Mouse (Mus musculus): ENCODE measurements around the gene Sapcd1.
A peak's percentile ranks its signal among the peaks of the same experiment; 100 is the strongest.

The Sapcd1 gene

GRCm38 (mm10) chr17:35029691-35030532, 2.1 kb upstream of the Sapcd1 start:
- DNase-seq (ENCODE audit: low spot score in 2 of 2): no peak

- DNase-seq (ENCODE audit: low spot score in 2 of 2): no peak
Observed at GRCm38 (mm10) chr17:35028315-35028714, 499 bp upstream of the Sapcd1 start.

DNA sequence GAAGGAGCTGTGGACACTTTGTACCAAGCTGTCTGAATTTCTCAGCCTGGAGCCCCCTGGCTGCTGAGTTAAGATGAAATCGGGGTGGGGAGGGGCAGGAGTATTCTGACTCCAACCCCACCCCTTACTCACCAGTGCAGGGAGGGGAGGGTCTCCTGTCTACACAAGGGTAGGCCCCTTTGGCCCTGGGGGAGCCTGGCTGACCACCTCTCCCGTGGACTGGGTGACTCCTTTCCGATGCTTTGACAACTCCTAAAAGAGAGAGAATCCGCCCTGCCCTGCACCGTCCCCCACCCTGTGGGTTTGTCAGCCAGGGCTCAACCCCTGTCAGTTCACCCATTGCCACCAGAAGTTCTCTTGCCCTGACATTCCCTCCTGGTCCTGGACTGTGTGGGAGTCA, 1.6 kb downstream of the Sapcd1 start:
- DNase-seq (ENCODE audit: low spot score in 2 of 2): no peak

DNA sequence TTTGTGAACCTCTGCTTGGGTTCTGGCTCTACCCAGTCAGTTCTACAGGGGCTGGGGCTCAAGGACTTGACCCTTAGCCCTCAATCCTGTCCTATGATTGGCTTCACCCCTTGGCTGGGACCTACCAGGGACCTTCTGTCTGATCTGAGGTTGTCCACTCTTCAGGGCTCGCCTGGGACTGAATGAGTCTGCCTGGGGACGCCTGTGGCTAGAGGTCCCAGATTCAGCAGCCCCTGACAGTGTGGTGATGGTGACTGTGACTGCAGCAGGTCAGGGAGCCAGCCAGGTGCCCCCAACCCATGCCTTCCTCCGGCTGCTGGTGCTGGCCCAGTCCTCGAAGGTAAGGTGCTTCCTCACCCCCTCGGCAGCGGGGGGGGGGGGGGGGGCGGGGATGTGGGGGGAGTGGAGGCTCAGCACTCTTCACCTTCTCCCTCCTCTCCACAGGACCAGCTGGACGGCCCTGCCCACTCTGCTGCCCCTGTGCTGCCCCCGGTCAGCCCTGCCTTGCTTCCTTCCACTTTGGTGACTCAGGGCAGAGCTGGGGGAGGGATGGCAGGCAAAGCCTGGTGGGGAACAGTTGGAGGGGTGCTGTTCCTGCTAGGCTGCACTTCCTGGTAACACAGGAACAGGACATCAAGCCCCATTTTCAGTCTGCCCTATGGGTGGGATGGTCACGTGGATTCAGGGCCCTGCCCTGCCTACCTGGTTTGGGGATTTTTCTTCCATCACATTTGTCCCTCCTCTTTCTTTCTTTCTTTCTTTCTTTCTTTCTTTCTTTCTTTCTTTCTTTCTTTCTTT, 2.9 kb downstream of the Sapcd1 start:
- no peak for DNase-seq (ENCODE audit: low spot score in 2 of 2)

- no peak for DNase-seq (ENCODE audit: low spot score in 2 of 2)
Observed at GRCm38 (mm10) chr17:35024261-35024660, 3.6 kb downstream of the Sapcd1 start.

GRCm38 (mm10) chr17:35023756-35024155, 4.1 kb downstream of the Sapcd1 start:
- no peak for DNase-seq (ENCODE audit: low spot score in 2 of 2)

DNA sequence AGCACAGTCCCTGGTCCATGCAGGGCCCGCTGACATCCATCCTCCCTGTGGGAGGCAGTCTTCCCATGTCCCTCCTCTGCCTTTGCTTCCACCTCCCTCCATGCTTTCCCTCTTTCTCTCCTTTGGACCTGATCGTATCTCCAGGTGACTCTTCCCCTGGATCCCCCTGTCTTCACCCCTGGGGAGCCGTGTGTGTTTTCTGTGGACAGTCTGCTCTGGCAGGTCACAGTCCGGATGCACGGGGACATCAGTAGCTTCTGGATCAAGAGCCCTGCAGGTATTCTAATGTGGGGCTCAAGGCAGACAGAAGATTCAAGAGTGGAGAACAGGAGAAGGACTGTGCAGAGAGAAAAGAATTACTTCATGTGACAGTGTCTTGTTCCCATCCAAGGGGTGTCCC, 4.6 kb downstream of the Sapcd1 start:
- no peak for DNase-seq (ENCODE audit: low spot score in 2 of 2)

DNA sequence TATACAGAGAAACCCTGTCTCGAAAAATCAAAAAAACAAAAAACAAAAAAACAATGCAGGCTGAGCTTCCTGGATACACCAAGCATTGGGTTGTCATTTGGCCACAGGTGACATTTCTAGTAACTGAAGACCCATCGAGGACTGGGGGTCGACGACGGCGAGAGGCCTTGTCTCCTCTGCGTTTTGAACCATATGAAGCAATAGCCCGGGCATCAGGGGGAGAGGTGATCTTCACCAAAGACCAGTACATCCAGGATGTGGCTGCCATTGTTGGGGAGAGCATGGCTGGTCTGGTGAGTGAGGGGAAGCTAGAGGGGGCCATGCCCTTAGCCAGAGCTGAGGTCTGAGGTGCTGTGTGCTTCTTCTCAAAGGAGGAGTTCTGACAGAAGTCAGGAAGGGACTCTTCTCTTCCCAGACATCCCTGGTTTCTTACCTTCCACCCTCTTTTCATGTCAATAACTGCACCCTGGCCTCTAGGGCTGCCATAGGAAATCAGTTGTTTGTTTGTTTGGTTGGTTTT, 5.2 kb downstream of the Sapcd1 start:
- DNase-seq (ENCODE audit: low spot score in 2 of 2): no peak

DNA sequence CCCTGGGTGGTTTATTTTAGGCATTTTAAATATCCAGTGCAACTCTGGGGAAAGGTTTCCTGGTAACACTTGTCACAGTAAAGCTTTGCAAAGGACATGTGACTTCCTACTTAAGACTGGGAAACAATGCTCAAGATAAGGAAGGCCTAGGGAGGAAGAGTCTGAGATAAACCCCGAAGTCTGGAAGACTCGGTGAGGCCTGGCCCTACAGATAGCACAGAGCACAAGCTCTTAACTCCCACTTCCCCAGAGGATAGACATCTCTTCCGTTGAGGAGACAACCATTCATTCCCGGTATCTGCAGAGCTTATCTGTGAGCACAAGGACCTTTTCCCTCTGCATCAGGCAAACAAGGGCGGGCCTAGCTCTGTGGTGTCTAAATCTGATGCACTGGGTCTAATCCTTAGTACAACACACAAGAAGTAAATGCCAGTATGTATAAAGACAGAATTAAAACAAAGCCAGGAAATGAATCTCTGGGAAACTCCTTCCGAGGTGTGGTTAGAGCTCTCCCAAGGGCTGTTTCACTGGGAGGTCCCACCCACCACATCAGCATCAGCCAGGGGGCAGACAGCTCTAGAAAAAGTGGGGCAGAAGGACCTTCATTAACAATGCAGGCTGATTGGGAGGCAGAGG, 5.9 kb downstream of the Sapcd1 start:
- no peak for DNase-seq (ENCODE audit: low spot score in 2 of 2)

DNA sequence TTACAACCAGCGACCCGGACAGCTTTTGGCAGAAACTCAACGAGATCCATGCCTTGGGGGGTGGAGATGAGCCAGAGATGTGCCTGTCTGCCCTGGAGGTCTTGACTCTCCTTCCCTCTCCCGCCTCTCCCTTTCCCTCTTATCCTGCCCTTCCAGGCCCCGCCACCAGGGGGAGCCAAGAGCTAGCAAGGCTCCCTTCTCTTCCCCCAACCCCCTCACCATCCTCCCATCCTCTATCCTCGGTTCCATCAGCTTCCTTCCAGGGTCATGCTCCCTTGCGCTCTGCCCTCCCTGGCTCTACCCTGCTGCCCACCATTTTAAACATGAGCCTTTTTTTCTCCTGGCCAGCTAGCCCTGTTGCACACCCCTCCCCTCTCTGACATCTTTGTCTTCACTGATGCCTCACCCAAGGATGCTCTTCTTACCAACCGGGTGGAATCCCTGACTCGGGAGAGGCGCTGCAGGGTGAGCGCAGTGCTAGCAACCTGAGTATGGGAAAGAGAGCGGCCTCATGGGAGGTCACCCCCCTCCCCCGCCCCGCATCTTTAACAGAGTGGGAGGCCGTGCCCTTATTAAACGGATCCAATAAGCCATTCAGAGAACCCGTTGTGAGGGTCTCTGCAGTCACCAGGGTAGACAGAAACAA, 6.5 kb downstream of the Sapcd1 start:
- peak; percentile 83 to 92 for DNase-seq (ENCODE audit: low spot score in 2 of 2)

DNA sequence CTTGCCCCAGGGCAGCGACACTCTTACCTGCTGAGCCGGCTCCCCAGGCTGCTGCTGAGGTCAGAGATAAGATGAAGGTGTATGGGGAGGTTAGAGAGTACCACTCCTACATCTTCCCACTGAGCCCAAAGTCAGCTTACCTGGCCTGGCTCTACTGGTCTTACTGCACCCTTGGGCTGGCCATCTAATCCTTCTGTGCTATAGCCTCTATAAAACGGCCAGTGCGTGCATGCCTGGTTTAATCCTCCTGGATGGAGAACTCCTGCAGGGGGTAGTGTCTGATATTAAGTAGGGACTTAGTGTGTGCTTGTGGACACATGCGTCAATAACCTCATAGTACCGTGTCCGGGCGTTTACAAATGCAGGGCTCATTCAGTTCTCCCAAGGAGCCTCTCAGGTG, 7.3 kb downstream of the Sapcd1 start:
- no peak for DNase-seq (ENCODE audit: low spot score in 2 of 2)

- no peak for DNase-seq (ENCODE audit: low spot score in 2 of 2)
Observed at GRCm38 (mm10) chr17:35019894-35020293, 7.9 kb downstream of the Sapcd1 start.

DNA sequence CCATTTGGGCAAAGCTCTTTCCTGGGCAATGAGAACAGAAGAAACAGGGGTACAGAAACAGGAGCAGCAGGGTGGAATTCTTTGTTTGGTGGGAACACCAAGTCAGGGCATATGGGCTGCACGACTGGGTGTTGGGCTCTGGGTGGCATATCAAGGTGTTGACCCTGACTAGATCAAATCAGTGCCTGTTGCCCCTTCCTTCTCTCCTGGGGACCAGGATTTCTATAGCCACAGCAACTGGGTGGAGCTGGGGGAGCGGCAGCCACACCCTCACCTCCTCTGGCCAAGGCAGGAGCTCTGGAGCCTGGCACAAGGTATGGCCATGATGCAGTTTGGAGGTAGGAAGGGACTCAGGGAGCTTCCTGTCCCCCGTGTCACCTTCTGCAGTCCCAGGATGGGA, 9.6 kb downstream of the Sapcd1 start:
- DNase-seq (ENCODE audit: low spot score in 2 of 2): no peak

- no peak for DNase-seq (ENCODE audit: low spot score in 2 of 2)
Observed at GRCm38 (mm10) chr17:35017706-35018030, 10.1 kb downstream of the Sapcd1 start.

DNA sequence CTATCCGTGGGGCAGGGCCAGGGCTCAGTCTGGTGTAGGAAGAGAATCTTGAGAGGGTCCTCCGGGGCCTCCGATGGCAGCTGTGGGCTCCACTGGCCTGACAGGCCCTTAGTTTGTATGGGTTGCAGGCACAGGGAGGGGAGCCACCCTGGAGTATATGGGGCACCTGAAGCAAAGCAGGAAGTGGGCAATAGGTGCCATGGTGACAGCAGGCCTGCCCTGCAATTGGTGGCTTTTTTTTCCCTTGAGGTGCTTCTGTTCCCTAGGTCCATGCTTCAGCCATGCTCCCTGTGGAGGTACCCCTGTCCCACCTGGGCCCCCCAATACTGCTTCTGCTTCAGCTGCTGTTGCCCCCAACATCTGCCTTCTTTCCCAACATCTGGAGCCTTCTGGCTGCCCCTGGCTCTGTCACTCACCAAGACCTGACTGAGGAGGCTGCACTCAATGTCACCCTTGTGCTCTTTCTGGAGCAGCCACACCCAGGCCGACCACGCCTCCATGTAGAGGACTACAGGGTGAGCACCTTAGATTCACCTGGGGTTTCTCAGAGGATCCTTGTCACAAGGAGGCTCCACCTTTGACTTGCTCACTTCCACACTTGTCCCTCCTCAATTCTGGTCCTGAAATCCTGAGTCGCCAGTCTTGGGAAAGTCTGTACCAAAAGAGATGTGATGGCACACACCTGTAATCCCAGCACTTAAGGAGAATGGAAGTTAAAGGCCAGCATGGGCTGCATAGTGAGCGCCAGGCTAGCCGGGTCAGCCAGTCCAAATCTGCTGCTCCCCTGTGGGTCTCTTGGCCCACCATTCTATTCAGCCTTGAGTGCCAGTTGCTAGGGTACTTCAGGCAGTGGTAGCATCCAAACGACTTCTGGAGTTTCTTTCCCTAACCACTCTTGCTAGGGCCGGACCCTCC, 10.8 kb downstream of the Sapcd1 start:
- no peak for DNase-seq (ENCODE audit: low spot score in 2 of 2)

GRCm38 (mm10) chr17:35016376-35016775, 11.4 kb downstream of the Sapcd1 start, which contains the start of gene Vwa7:
Gene Vwa7, plus strand, starts transcription at chr17:35016579.
- DNase-seq (ENCODE audit: low spot score in 2 of 2): no peak

- DNase-seq (ENCODE audit: low spot score in 2 of 2): no peak
Observed at GRCm38 (mm10) chr17:35015296-35015695, 12.5 kb downstream of the Sapcd1 start.

DNA sequence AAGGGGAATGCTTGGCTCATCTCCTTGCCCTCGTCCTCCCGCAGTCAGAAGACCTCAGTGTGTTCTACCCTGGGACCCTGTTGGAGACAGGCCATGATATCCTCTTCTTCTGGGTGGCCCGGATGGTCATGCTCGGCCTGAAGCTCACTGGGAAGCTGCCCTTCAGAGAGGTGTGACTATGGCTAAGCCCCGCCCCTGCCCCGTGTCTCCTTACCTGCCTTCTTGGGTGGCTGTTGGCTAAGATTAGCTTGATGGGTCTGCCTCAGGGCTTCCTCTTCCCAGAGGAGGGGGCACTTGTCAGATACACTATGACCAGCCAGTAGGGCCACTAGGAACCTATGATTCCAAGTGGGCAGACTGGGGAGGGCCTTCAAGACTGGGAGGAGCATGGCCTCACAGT, 14.6 kb downstream of the Sapcd1 start:
- DNase-seq (ENCODE audit: low spot score in 2 of 2): no peak

- no peak for DNase-seq (ENCODE audit: low spot score in 2 of 2)
Observed at GRCm38 (mm10) chr17:35012430-35012829, 15.4 kb downstream of the Sapcd1 start.

GRCm38 (mm10) chr17:35011440-35011839, 16.4 kb downstream of the Sapcd1 start:
- DNase-seq (ENCODE audit: low spot score in 2 of 2): no peak

- DNase-seq (ENCODE audit: low spot score in 2 of 2): no peak
Observed at GRCm38 (mm10) chr17:35009586-35009985, 18.2 kb downstream of the Sapcd1 start.

Data from frontal cortex, postnatal 25 days (tissue).